Mouse (Mus musculus): ENCODE data around the gene Macf1. TPM values are rescaled to one million over a fixed set of nuclear protein-coding genes. Genes with fewer than 3 reads are reported as not detected.

Gene Macf1
- polyA plus RNA-seq, 1 experiment from 2014 or later, result 41.2 TPM

DNA sequence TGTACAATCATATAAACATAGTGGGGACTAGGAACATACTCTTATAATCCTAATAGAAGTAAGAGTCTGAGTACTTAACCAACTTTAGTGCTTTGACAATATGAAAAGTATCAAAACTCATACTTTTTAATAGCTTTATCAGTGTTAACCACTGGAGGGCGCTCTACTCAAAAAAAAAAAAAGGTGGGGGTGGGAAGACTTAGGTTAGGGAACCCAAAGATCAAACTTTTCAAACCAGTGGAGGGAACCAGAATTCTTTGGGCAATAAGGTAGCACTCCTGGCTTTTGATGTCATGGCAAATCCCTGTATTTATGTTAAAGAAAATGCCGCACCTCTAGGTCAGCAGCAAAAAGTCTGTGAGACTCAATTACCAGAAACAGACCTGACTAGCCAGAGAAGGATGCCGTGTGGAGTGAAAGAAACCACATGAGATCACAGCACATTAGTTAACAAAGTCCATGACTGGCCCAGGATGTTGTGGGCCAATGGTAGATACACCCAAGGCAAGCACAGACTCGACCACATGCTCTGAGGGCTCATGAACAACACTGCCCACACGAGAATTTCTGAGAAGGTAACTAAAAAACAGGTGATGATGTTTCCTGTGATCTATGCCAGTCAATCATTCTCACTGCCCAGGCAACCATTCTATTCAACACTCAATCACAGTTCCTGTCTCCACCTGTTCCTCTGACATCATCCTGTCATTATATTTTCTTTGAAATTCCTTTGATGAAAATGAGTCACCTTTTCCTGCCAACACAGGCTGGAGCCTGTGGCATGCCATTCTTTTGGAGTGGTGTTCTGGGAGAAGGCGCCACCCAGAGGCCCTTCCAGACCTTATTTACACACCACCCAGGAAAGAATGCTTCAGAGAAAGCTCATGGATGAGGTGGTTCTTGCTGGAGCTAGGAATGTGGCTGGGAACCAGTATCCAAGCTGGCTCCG lies 95.5 kb downstream of the Macf1 start:
- Histone ChIP-seq H3K4me2 (no peak overlapping the region), H3K27me3 (no peaks in the 10 kb centered on the region), H3K9ac (no peak overlapping the region), H3K9me3 (replicated peaks) (no peaks in the 10 kb centered on the region), H3K27ac (peak overlapping the region; percentile 71), H3K4me3 (replicated peaks) (no peak overlapping the region), H3K4me1 (peaks cover 42% of the 10 kb centered on the region), H3K36me3 (no peaks in the 10 kb centered on the region)
- 42% methylated on average over 7 of the region's 7 CpGs for WGBS
- 0 out of 2 replicates have a peak, but pooled peaks have one; percentile 29 for ATAC-seq (replicated peaks; ENCODE audit: low FRiP score)

DNA sequence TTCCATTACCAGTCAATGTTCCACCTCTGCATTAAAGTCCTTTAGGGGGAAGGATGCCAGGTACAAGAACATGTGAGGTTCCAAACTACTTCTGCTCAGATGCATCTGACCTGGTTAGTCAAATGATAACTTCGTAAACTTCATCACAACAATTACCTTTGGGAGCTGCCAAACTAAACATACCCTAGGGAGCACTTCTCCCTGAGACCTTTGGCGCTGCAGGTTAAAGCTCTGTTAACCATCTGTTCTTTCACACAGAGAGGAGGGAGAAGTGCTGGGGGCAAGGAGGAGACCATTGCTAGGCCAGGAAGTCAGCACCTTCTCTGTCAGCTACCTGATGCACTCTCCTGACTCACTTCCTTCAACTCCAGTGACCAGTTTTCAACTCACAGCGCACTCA lies 96.5 kb downstream of the Macf1 start:
- no peak overlapping the region for H3K9ac ChIP-seq
- no peaks in the 10 kb centered on the region for H3K27me3 ChIP-seq
- WGBS, result 77% methylated on average over 3 of the region's 3 CpGs
- H3K4me1 ChIP-seq, result peaks cover 34% of the 10 kb centered on the region
- no peak overlapping the region for H3K27ac ChIP-seq
- no peak overlapping the region for H3K4me2 ChIP-seq
- no peaks in the 10 kb centered on the region for H3K9me3 ChIP-seq (replicated peaks)
- H3K36me3 ChIP-seq, result no peaks in the 10 kb centered on the region
- no peak overlapping the region for H3K4me3 ChIP-seq (replicated peaks)
- ATAC-seq (replicated peaks; ENCODE audit: low FRiP score), result no peak

DNA sequence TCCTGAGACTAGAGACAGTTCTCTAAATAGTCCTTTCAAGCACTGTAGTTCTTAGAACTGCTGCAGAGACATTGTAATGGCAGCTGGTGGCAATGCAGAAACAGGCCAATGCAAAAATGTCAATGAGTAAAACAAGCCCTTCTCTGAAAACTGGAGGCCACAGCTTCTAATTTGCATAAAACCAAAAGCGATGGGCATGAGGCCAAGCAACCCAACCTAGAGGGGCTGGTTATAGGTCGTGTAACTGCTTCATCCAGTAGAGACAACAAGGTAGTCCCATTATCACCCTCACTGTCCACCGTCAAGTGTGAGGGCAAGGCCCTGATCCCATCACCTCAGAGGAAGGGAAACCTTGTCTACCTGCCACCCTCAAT lies 99.5 kb downstream of the Macf1 start:
- Histone ChIP-seq H3K36me3 (no peaks in the 10 kb centered on the region), H3K27ac (peak overlapping the region; percentile 18; the same call in 1 of the 2 replicates), H3K9ac (0 out of 2 replicates have a peak overlapping the region, but pooled peaks have one; percentile 17), H3K4me3 (replicated peaks) (no peak overlapping the region), H3K4me2 (no peak overlapping the region), H3K27me3 (no peaks in the 10 kb centered on the region), H3K9me3 (replicated peaks) (no peaks in the 10 kb centered on the region), H3K4me1 (peaks cover 22% of the 10 kb centered on the region)
- 68% methylated on average over 3 of the region's 3 CpGs for WGBS
- no peak for ATAC-seq (replicated peaks; ENCODE audit: low FRiP score)

GRCm38 (mm10) chr4:123584084-123584719 lies 100.0 kb downstream of the Macf1 start:
- Histone ChIP-seq H3K36me3 (no peaks in the 10 kb centered on the region), H3K4me2 (no peak overlapping the region), H3K9me3 (replicated peaks) (no peaks in the 10 kb centered on the region), H3K4me1 (peaks cover 20% of the 10 kb centered on the region), H3K27me3 (no peaks in the 10 kb centered on the region), H3K27ac (peak overlapping the region; percentile 18), H3K9ac (0 out of 2 replicates have a peak overlapping the region, but pooled peaks have one; percentile 17), H3K4me3 (replicated peaks) (no peak overlapping the region)
- 37% methylated on average over 8 of the region's 8 CpGs for WGBS
- ATAC-seq (replicated peaks; ENCODE audit: low FRiP score), result no peak

DNA sequence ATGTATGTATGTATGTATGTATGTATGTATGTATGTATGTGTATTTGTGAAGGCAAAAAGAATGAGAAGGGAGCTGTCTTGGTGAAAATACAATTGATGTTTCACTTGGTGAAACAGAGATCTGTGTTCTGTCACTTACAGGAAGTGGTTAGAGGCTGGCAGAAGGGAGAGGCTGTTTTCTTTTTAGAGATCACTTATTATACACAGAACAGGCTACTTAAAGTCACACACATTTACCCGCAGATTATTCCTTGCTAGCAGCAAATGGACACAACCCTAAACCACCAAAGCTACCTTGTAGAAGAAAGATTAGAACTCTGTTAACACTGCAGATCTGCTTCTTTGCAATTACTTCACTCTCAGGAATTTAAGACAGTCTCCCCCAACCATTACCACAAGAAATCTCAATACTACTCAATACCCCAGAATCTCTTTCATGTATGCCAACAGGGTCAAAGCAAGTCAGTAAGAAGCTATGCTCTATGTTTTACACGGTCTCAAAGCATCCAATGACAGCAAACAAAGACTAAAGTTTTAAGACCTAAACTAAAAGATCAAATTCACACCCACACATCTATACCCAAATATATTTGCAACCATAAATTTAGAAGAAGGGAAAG lies 106.6 kb downstream of the Macf1 start:
- no peaks in the 10 kb centered on the region for H3K27me3 ChIP-seq
- H3K9ac ChIP-seq, result no peak overlapping the region
- H3K4me2 ChIP-seq, result no peak overlapping the region
- H3K4me3 ChIP-seq (replicated peaks), result no peak overlapping the region
- no peaks in the 10 kb centered on the region for H3K9me3 ChIP-seq (replicated peaks)
- ATAC-seq (replicated peaks; ENCODE audit: low FRiP score), result no peak
- no peaks in the 10 kb centered on the region for H3K36me3 ChIP-seq
- 40% methylated on average over 2 of the region's 2 CpGs for WGBS
- peaks cover 15% of the 10 kb centered on the region for H3K4me1 ChIP-seq
- no peak overlapping the region for H3K27ac ChIP-seq

GRCm38 (mm10) chr4:123572434-123573336 lies 111.5 kb downstream of the Macf1 start:
- H3K36me3 ChIP-seq, result no peaks in the 10 kb centered on the region
- H3K4me1 ChIP-seq, result peaks cover 28% of the 10 kb centered on the region
- H3K9me3 ChIP-seq (replicated peaks), result no peaks in the 10 kb centered on the region
- peak overlapping the region; percentile 47 for H3K4me2 ChIP-seq
- H3K27me3 ChIP-seq, result no peaks in the 10 kb centered on the region
- WGBS, result 15% methylated on average over 11 of the region's 11 CpGs
- peak overlapping the region; percentile 30 for H3K4me3 ChIP-seq (replicated peaks)
- H3K9ac ChIP-seq, result peak overlapping the region; percentile 2; the same call in 1 of the 2 replicates
- ATAC-seq (replicated peaks; ENCODE audit: low FRiP score), result peak; percentile 76
- H3K27ac ChIP-seq, result peak overlapping the region; percentile 88

DNA sequence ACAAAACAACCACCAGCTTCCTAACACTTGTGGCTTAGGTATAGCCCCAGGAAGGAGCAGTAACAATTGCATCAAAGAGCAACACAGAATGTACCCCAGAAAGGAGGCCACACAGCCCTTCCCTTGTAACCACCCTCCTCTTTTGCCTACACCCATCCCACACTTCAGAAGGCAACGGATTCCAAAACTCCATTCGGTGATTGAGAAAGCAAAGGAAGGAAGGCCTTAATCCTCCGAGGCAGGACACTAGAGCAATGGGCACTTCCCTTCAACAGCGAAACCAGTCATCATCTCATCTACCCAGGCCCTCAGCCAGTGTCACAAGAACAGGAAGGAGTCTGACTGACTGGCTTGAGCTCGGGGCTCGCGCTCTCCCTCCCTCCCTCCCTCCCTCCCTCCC lies 112.3 kb downstream of the Macf1 start:
- no peak overlapping the region for H3K4me3 ChIP-seq (replicated peaks)
- no peak overlapping the region for H3K9ac ChIP-seq
- no peaks in the 10 kb centered on the region for H3K27me3 ChIP-seq
- H3K4me2 ChIP-seq, result 0 out of 2 replicates have a peak overlapping the region, but pooled peaks have one; percentile 7
- ATAC-seq (replicated peaks; ENCODE audit: low FRiP score), result peak; percentile 70; the same call in 1 of the 2 replicates
- H3K27ac ChIP-seq, result peak overlapping the region; percentile 38; the same call in 1 of the 2 replicates
- peaks cover 25% of the 10 kb centered on the region for H3K4me1 ChIP-seq
- WGBS, result 10% methylated on average over 7 of the region's 7 CpGs
- no peaks in the 10 kb centered on the region for H3K36me3 ChIP-seq
- H3K9me3 ChIP-seq (replicated peaks), result no peaks in the 10 kb centered on the region

GRCm38 (mm10) chr4:123565291-123565861 lies 118.8 kb downstream of the Macf1 start:
- no peaks in the 10 kb centered on the region for H3K27me3 ChIP-seq
- no peak for ATAC-seq (replicated peaks; ENCODE audit: low FRiP score)
- peaks cover 26% of the 10 kb centered on the region for H3K4me1 ChIP-seq
- H3K36me3 ChIP-seq, result no peaks in the 10 kb centered on the region
- H3K9ac ChIP-seq, result no peak overlapping the region
- H3K27ac ChIP-seq, result peak overlapping the region; percentile 37; the same call in 1 of the 2 replicates
- H3K4me2 ChIP-seq, result no peak overlapping the region
- H3K4me3 ChIP-seq (replicated peaks), result no peak overlapping the region
- no peaks in the 10 kb centered on the region for H3K9me3 ChIP-seq (replicated peaks)
- WGBS, result 50% methylated on average over 7 of the region's 7 CpGs

- Histone ChIP-seq H3K36me3 (no peaks in the 10 kb centered on the region), H3K9ac (no peak overlapping the region), H3K4me1 (peaks cover 26% of the 10 kb centered on the region), H3K27ac (no peak overlapping the region), H3K4me2 (no peak overlapping the region), H3K9me3 (replicated peaks) (no peaks in the 10 kb centered on the region), H3K27me3 (no peaks in the 10 kb centered on the region), H3K4me3 (replicated peaks) (no peak overlapping the region)
- 62% methylated on average over 6 of the region's 6 CpGs for WGBS
- ATAC-seq (replicated peaks; ENCODE audit: low FRiP score), result no peak
Observed at GRCm38 (mm10) chr4:123564051-123564791, 119.9 kb downstream of the Macf1 start.

DNA sequence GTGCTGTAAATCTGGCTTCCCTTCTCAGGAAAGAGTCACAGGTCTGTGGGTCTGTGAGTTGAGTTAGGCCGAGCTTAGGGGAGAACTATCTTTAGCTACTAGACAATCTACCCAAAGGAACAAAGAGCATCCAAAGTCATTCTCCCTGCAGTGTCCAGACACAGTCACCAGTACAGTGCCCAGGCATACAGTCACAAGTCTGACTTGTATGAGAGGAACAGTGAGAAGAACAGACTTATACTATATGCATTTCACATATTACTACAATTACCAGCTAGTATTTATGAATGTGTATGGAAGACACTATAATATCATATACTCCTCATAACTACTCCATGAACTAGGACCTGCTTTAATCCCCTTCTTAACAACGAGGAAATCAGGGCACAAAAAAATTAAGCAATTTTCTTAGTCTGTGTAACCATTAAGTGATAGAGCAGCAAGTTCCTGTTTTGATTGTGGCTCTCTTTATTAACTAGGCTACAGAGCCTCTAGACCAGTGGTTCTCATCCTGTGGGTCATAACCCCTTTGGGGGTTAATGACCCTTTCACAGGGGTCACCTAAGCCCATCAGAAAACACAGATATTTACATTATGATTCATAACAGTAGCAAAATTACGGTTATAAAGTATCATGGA lies 121.9 kb downstream of the Macf1 start:
- WGBS, result 77% methylated on average over 3 of the region's 3 CpGs
- no peaks in the 10 kb centered on the region for H3K36me3 ChIP-seq
- H3K9ac ChIP-seq, result no peak overlapping the region
- no peaks in the 10 kb centered on the region for H3K27me3 ChIP-seq
- H3K9me3 ChIP-seq (replicated peaks), result no peaks in the 10 kb centered on the region
- no peak for ATAC-seq (replicated peaks; ENCODE audit: low FRiP score)
- no peak overlapping the region for H3K27ac ChIP-seq
- no peak overlapping the region for H3K4me3 ChIP-seq (replicated peaks)
- no peak overlapping the region for H3K4me2 ChIP-seq
- peaks cover 26% of the 10 kb centered on the region for H3K4me1 ChIP-seq

Measured in kidney, embryonic 15.5 days (tissue).